ENCODE assay signal across 23 mouse cellular contexts in the genomic region with DNA sequence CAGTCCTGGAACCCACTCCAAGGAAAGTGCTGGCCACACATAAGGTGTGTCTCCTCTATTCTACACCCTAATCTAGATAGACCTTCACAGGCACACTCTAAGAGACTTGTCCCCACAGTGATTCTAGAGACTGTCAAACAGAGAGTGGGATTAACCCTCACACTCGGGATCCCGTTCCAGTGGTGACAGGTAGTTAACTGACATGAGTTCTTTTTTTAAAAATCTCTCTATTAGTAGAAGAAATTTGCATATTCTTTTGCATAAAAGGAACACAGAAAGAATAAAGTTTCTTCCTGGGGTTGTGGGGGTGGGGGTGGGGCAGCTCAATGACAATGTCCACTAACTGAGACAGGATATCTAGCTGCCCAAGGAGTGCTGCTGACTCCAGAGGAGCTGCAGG. TPM values are rescaled to one million over a fixed set of nuclear protein-coding genes. Genes with fewer than 3 reads are reported as not detected.
DNase-seq lines count a peak whose midpoint lies in the region; ATAC-seq and TF ChIP-seq lines count a peak whose summit lies in the region.
"Had no signal": no experiment of that assay in that cellular context is flagged by ENCODE, and none has a peak within 500 bp of the region (broad histone marks: within the 10 kb centered on the region; RNA-seq: fewer than 3 reads in every experiment).

No protein-coding gene starts in this region.

- H3K27me3 ChIP-seq in lung, embryonic 16.5 days (ENCODE audit: control insufficient read depth, insufficient read depth, low read depth, low read length) = no peaks in the 10 kb centered on the region
- no peaks in the 10 kb centered on the region for H3K27me3 ChIP-seq in lung, postnatal 0 days (replicated peaks; ENCODE audit: insufficient read depth, low read length)
- H3K27me3 ChIP-seq in CH12.LX (replicated peaks) = peaks cover 1% of the 10 kb centered on the region
- H3K27me3 ChIP-seq in splenic B cell, adult 2 months (ENCODE audit: control insufficient read depth, insufficient read depth, low read length, poor library complexity, severe bottlenecking) = no peaks in the 10 kb centered on the region
- no peaks in the 10 kb centered on the region for H3K27me3 ChIP-seq in hindbrain, embryonic 16.5 days (replicated peaks; ENCODE audit: control insufficient read depth, insufficient read depth, low read length)
- H3K27me3 ChIP-seq: Patski had no signal

- no peaks in the 10 kb centered on the region for H3K9me3 ChIP-seq in lung, embryonic 16.5 days (ENCODE audit: control insufficient read depth, low read length)
- no peaks in the 10 kb centered on the region for H3K9me3 ChIP-seq in lung, postnatal 0 days (ENCODE audit: low read length)
- H3K9me3 ChIP-seq in CH12.LX (replicated peaks; ENCODE audit: low read length) = peaks cover 18% of the 10 kb centered on the region
- H3K9me3 ChIP-seq in hindbrain, embryonic 16.5 days (ENCODE audit: control insufficient read depth, low read length) = no peaks in the 10 kb centered on the region
- H3K9me3 ChIP-seq: G1E had no signal

- H3K4me3 ChIP-seq in lung, embryonic 16.5 days (ENCODE audit: low read length) = no peak overlapping the region
- no peak overlapping the region for H3K4me3 ChIP-seq in lung, postnatal 0 days (ENCODE audit: low read depth, low read length)
- H3K4me3 ChIP-seq in CH12.LX (replicated peaks in 1 of 3; ENCODE audit: low read depth in 2 of 3, low read length in 2 of 3, poor library complexity in 1 of 3) = no peak overlapping the region
- no peak overlapping the region for H3K4me3 ChIP-seq in hindbrain, embryonic 16.5 days (ENCODE audit: low read length)

- TF ChIP-seq CTCF in lung, postnatal 0 days (IDR thresholded peaks at IDR 0.05) = no peak
- TF ChIP-seq CTCF in CH12.LX (conservative IDR thresholded peaks at IDR 0.05 in 1 of 2, IDR thresholded peaks at IDR 0.05 in 1 of 2; ENCODE audit: low read depth in 2 of 2, low read length in 2 of 2) = no peak

- H3K4me1 ChIP-seq in lung, embryonic 16.5 days (replicated peaks; ENCODE audit: control insufficient read depth, insufficient read depth, low read length) = no peaks in the 10 kb centered on the region
- peaks cover 7% of the 10 kb centered on the region; the same call in 1 of the 2 replicates for H3K4me1 ChIP-seq in lung, postnatal 0 days (ENCODE audit: insufficient read depth, low read depth, low read length)
- H3K4me1 ChIP-seq in CH12.LX (ENCODE audit: control insufficient read depth in 1 of 2, insufficient read depth in 2 of 2) = peaks cover 29 to 83% of the 10 kb centered on the region in 2 experiments
- H3K4me1 ChIP-seq in hindbrain, embryonic 16.5 days (ENCODE audit: control insufficient read depth, insufficient read depth, low read depth, low read length) = no peaks in the 10 kb centered on the region; the same call in 1 of the 2 replicates

- dilution Hi-C loops in CH12.LX (cut with MboI; ENCODE audit: extremely low pct_ligation_motif_present, extremely low pct_unique_long_range_greater_than_20kb, low sequenced_read_pairs) = no loop called here

- peak; percentile 27; the same call in 1 of the 2 replicates for ATAC-seq in lung, embryonic 16.5 days (ENCODE audit: low read depth)
- no peak for ATAC-seq in lung, postnatal 0 days
- ATAC-seq in hindbrain, embryonic 16.5 days = no peak
- ATAC-seq: activated CD4-positive, CD25-positive, alpha-beta regulatory T cell, adult 4 months; CD4-positive, CD25-positive, alpha-beta regulatory T cell, adult 4 months; Patski had no signal

- H3K9ac ChIP-seq in lung, embryonic 16.5 days (ENCODE audit: low read length) = no peak overlapping the region
- no peak overlapping the region for H3K9ac ChIP-seq in lung, postnatal 0 days (replicated peaks; ENCODE audit: low read depth)
- H3K9ac ChIP-seq in CH12.LX (ENCODE audit: insufficient read depth, low read depth) = peak overlapping the region; percentile 16
- no peak overlapping the region for H3K9ac ChIP-seq in hindbrain, embryonic 16.5 days (ENCODE audit: low read depth, low read length)

- no peaks in the 10 kb centered on the region for H3K36me3 ChIP-seq in lung, embryonic 16.5 days (ENCODE audit: control insufficient read depth, insufficient read depth, low read length)
- H3K36me3 ChIP-seq in lung, postnatal 0 days (ENCODE audit: insufficient read depth, low read length) = no peaks in the 10 kb centered on the region
- H3K36me3 ChIP-seq in CH12.LX (replicated peaks in 1 of 2; ENCODE audit: control insufficient read depth in 1 of 2, insufficient read depth in 1 of 2, low read length in 1 of 2) = no peaks in the 10 kb centered on the region
- H3K36me3 ChIP-seq in splenic B cell, adult 2 months (ENCODE audit: control insufficient read depth, insufficient read depth, low read length, poor library complexity, severe bottlenecking) = no peaks in the 10 kb centered on the region
- no peaks in the 10 kb centered on the region for H3K36me3 ChIP-seq in hindbrain, embryonic 16.5 days (ENCODE audit: control insufficient read depth, insufficient read depth, low read length)
- H3K36me3 ChIP-seq: G1E had no signal

- H3K79me2 ChIP-seq in CH12.LX (replicated peaks; ENCODE audit: control insufficient read depth, extremely low read depth, insufficient read depth, poor library complexity, severe bottlenecking) = no peaks in the 10 kb centered on the region

- in situ Hi-C loops in CH12.LX (cut with MboI; ENCODE audit: low pct_ligation_motif_present, low pct_unique_long_range_greater_than_20kb, low sequenced_read_pairs) = no loop called here

- no peak overlapping the region for H3K4me2 ChIP-seq in lung, embryonic 16.5 days (ENCODE audit: low read depth, low read length)
- H3K4me2 ChIP-seq in lung, postnatal 0 days (replicated peaks; ENCODE audit: low read depth, low read length) = no peak overlapping the region
- H3K4me2 ChIP-seq in CH12.LX (ENCODE audit: insufficient read depth, low read depth, poor library complexity, severe bottlenecking) = peak overlapping the region; percentile 17
- H3K4me2 ChIP-seq in hindbrain, embryonic 16.5 days (ENCODE audit: low read length) = no peak overlapping the region

- TF ChIP-seq EP300 in lung, postnatal 0 days (IDR thresholded peaks at IDR 0.05) = no peak
- peak; percentile 57 for TF ChIP-seq EP300 in CH12.LX (IDR thresholded peaks at IDR 0.05; ENCODE audit: low read length)

- TF ChIP-seq POLR2A in CH12.LX (IDR thresholded peaks at IDR 0.05; ENCODE audit: low read depth, low read length) = no peak

- no peak for TF ChIP-seq RAD21 in CH12.LX (IDR thresholded peaks at IDR 0.05; ENCODE audit: low read depth, low read length)

- no peak for DNase-seq in lung, postnatal 0 days (ENCODE audit: low spot score)
- peak; percentile 57 to 58 for DNase-seq in B cell, adult 2 months
- peak; percentile 69 for DNase-seq in CH12.LX (ENCODE audit: extremely low read depth)
- peak; percentile 44 for DNase-seq in splenic B cell, adult 2 months (ENCODE audit: low read depth, low spot score)
- DNase-seq in adrenal gland, adult (ENCODE audit: inconsistent age in 2 of 2, low spot score in 1 of 2) = no peak
- DNase-seq in gastrocnemius, adult 18-20 months (ENCODE audit: low spot score) = no peak
- DNase-seq: adrenal gland, adult 2 months; adrenal gland, adult 8-10 months; adrenal gland, postnatal 10 days; adrenal gland, postnatal 14 days; adrenal gland, postnatal 25 days; adrenal gland, postnatal 36 days; cerebellum, adult 11 months; cerebellum, adult 11-12 months; cerebellum, adult 18-20 months; cerebellum, adult 2 months; cerebellum, adult 8-10 months had no signal

- WGBS in lung, embryonic 16.5 days = 66% methylated on average over 2 of the region's 2 CpGs
- WGBS in lung, postnatal 0 days = 71% methylated on average over 2 of the region's 2 CpGs
- WGBS in hindbrain, embryonic 16.5 days = 64% methylated on average over 2 of the region's 2 CpGs

- no peak overlapping the region for H3K27ac ChIP-seq in lung, embryonic 16.5 days (ENCODE audit: low read length)
- H3K27ac ChIP-seq in lung, postnatal 0 days (ENCODE audit: low read length) = no peak overlapping the region
- H3K27ac ChIP-seq in CH12.LX (ENCODE audit: insufficient read depth, low read depth) = peak overlapping the region; percentile 72
- H3K27ac ChIP-seq in hindbrain, embryonic 16.5 days (ENCODE audit: low read depth, low read length) = no peak overlapping the region

TF ChIP-seq in CH12.LX, 34 proteins besides CTCF, POLR2A, EP300 and RAD21 (continues in another document):
- peak; percentile 67 for TF ChIP-seq CHD2 (IDR thresholded peaks at IDR 0.05; ENCODE audit: low read length)
- TF ChIP-seq ETS1 (conservative IDR thresholded peaks at IDR 0.05; ENCODE audit: low read depth, low read length) = peak; percentile 65
- no peak for TF ChIP-seq NRF1 (IDR thresholded peaks at IDR 0.05; ENCODE audit: low read depth, low read length)
- no peak for TF ChIP-seq ZC3H11A (IDR thresholded peaks at IDR 0.05; ENCODE audit: low read depth, low read length)
- TF ChIP-seq USF1 (IDR thresholded peaks at IDR 0.05; ENCODE audit: low read depth, low read length) = no peak
- TF ChIP-seq HCFC1 (IDR thresholded peaks at IDR 0.05; ENCODE audit: low read depth, low read length) = no peak
- no peak for TF ChIP-seq KAT2A (IDR thresholded peaks at IDR 0.05; ENCODE audit: insufficient replicate concordance, low read length)
- TF ChIP-seq IRF4 (IDR thresholded peaks at IDR 0.05; ENCODE audit: low read depth, low read length) = peak; percentile 46
- no peak for TF ChIP-seq MAZ (IDR thresholded peaks at IDR 0.05; ENCODE audit: low read depth, low read length)
- TF ChIP-seq MAFK (IDR thresholded peaks at IDR 0.05; ENCODE audit: insufficient replicate concordance, low read length) = no peak
- TF ChIP-seq ZNF384 (IDR thresholded peaks at IDR 0.05; ENCODE audit: low read depth, low read length) = peak; percentile 75
- no peak for TF ChIP-seq SMC3 (IDR thresholded peaks at IDR 0.05; ENCODE audit: low read depth, low read length)
- TF ChIP-seq POLR2AphosphoS2 (IDR thresholded peaks at IDR 0.05; ENCODE audit: low read depth, low read length) = no peak
- no peak; the same call in 1 of the 2 replicates for TF ChIP-seq MXI1 (IDR thresholded peaks at IDR 0.05; ENCODE audit: low read depth, low read length)
- TF ChIP-seq USF2 (conservative IDR thresholded peaks at IDR 0.05; ENCODE audit: low read depth, low read length) = no peak
- no peak for TF ChIP-seq E2F4 (IDR thresholded peaks at IDR 0.05; ENCODE audit: insufficient replicate concordance, low read depth, low read length)
- TF ChIP-seq SIN3A (IDR thresholded peaks at IDR 0.05; ENCODE audit: low read length) = 0 out of 2 replicates have a peak, but pooled peaks have one; percentile 49
- no peak for TF ChIP-seq MYC (IDR thresholded peaks at IDR 0.05; ENCODE audit: low read depth, low read length)

RNA-seq across cellular contexts. Expression of gene Ets2, which starts 32.9 kb away (rescaled TPM):
- 121 and 123 TPM in 2 replicates for polyA plus RNA-seq in lung, embryonic 16.5 days (2015; fragmentation: Nextera tagmentation; extraction: Ambion mirVana)
- 71.2 and 75.5 TPM in 2 replicates for polyA plus RNA-seq in lung, postnatal 0 days (2015; fragmentation: Nextera tagmentation; extraction: Ambion mirVana)
- 38.9 and 51.2 TPM in 2 replicates for total RNA-seq in CH12.LX (2012; rRNA removed)
- total RNA-seq in CH12.LX (2014; rRNA removed) = 42.0 and 43.0 TPM in 2 replicates
- polyA plus RNA-seq in CH12.LX (2012; ENCODE audit: insufficient read length, low read depth) = 38.2 and 43.2 TPM in 2 replicates
- polyA plus RNA-seq in hindbrain, embryonic 16.5 days (2015; fragmentation: Nextera tagmentation; extraction: Ambion mirVana) = 23.1 and 26.2 TPM in 2 replicates
- 10 to 100 TPM; 20.5 to 26.7 TPM for total RNA-seq in gastrocnemius, adult 18-20 months (2021)

Comparison
In these comparisons a context has a peak if more than half of its experiments do, and no peak if none do; other contexts are left out.
1. DNase-seq: peak in B cell, adult 2 months (2 of 2), CH12.LX (single experiment) and splenic B cell, adult 2 months (single experiment); none in lung, postnatal 0 days (single experiment), adrenal gland, adult (0 of 2) and gastrocnemius, adult 18-20 months (single experiment).